Mouse (Mus musculus) CH12.LX (cell line): Measurements from ENCODE around the gene Nid2. TPM values are rescaled to one million over a fixed set of nuclear protein-coding genes. Genes with fewer than 3 reads are reported as not detected.

Experiments used
- DNase-seq: peaks from one replicate; pipeline ENCODE4 v3.0.0-alpha.2; 2013; ENCODE audit errors: extremely low read depth
- H3K27ac ChIP-seq: 2 replicates; pipeline ENCODE4 v1.5.1; 2012; ENCODE audit warnings: low read depth, mild to moderate bottlenecking, control low read depth, moderate library complexity; ENCODE audit not compliant: insufficient read depth
- H3K27me3 ChIP-seq: replicated peaks from 2 replicates; pipeline ENCODE3; 2012; ENCODE audit warnings: inconsistent platforms
- H3K36me3 ChIP-seq, 2 experiments: replicated peaks in 1 of 2; 2 replicates each; pipeline versions ENCODE3 to v1.6.1; 2012; ENCODE audit warnings: inconsistent platforms in 1 of 2, low read length in 1 of 2, mild to moderate bottlenecking in 1 of 2, mixed read lengths in 1 of 2, moderate library complexity in 1 of 2; ENCODE audit not compliant: control insufficient read depth in 1 of 2, insufficient read depth in 1 of 2
- H3K4me1 ChIP-seq, 2 experiments: 2 replicates each; pipeline ENCODE4 v1.6.1; 2012; ENCODE audit warnings: inconsistent platforms in 1 of 2, moderate library complexity in 1 of 2; ENCODE audit not compliant: insufficient read depth in 2 of 2, control insufficient read depth in 1 of 2
- H3K4me2 ChIP-seq: 2 replicates; pipeline ENCODE4 v1.6.1; 2012; ENCODE audit warnings: low read depth, mild to moderate bottlenecking, control low read depth; ENCODE audit not compliant: poor library complexity, insufficient read depth, severe bottlenecking
- H3K4me3 ChIP-seq, 3 experiments: fragments of 150-350 bp in 1 of 3; sonication (generic) in 1 of 3; replicated peaks in 1 of 3; 2 replicates each; pipeline versions ENCODE3 to v1.5.1; 2011 to 2012; ENCODE audit warnings: low read depth in 2 of 3, low read length in 2 of 3, mild to moderate bottlenecking in 2 of 3, moderate library complexity in 2 of 3, control low read depth in 1 of 3, improper control_type of control experiment in 1 of 3, inconsistent platforms in 1 of 3, mixed read lengths in 1 of 3; ENCODE audit not compliant: poor library complexity in 1 of 3
- H3K79me2 ChIP-seq: replicated peaks from 2 replicates; pipeline ENCODE4 v1.6.1; 2012; ENCODE audit warnings: mild to moderate bottlenecking, moderate library complexity; ENCODE audit not compliant: control insufficient read depth, poor library complexity, insufficient read depth, severe bottlenecking; ENCODE audit errors: extremely low read depth
- H3K9ac ChIP-seq: 2 replicates; pipeline ENCODE4 v1.6.1; 2012; ENCODE audit warnings: low read depth, mild to moderate bottlenecking, control low read depth, moderate library complexity; ENCODE audit not compliant: insufficient read depth
- H3K9me3 ChIP-seq: replicated peaks from 2 replicates; pipeline ENCODE3; 2012; ENCODE audit warnings: low read length, inconsistent platforms, mixed read lengths
- BHLHE40 ChIP-seq: IDR thresholded peaks from 2 replicates; pipeline ENCODE4 v1.6.1; 2011; ENCODE audit warnings: mild to moderate bottlenecking, low read depth, low read length, improper control_type of control experiment
- E2F4 ChIP-seq: IDR thresholded peaks from 2 replicates; pipeline ENCODE4 v1.6.1; 2011; ENCODE audit warnings: low read depth, low read length, improper control_type of control experiment; ENCODE audit not compliant: insufficient replicate concordance
- ELF1 ChIP-seq: IDR thresholded peaks from 2 replicates; pipeline ENCODE4 v1.6.1; 2014; ENCODE audit warnings: low read depth, mild to moderate bottlenecking, inconsistent platforms, low read length, improper control_type of control experiment
- EP300 ChIP-seq: IDR thresholded peaks from 2 replicates; pipeline ENCODE4 v1.6.1; 2011; ENCODE audit warnings: low read length, improper control_type of control experiment
- JUN ChIP-seq: IDR thresholded peaks from 2 replicates; pipeline ENCODE4 v1.6.1; 2011; ENCODE audit warnings: low read depth, mild to moderate bottlenecking, low read length, improper control_type of control experiment, moderate library complexity; ENCODE audit not compliant: insufficient read depth
- KAT2A ChIP-seq: IDR thresholded peaks from 2 replicates; pipeline ENCODE4 v1.6.1; 2012; ENCODE audit warnings: low read length, improper control_type of control experiment, inconsistent platforms; ENCODE audit not compliant: insufficient replicate concordance
- MAFK ChIP-seq: IDR thresholded peaks from 2 replicates; pipeline ENCODE4 v1.6.1; 2011; ENCODE audit warnings: low read length, improper control_type of control experiment; ENCODE audit not compliant: insufficient replicate concordance
- MXI1 ChIP-seq: IDR thresholded peaks from 2 replicates; pipeline ENCODE4 v1.6.1; 2011; ENCODE audit warnings: mild to moderate bottlenecking, low read depth, low read length, improper control_type of control experiment
- NELFE ChIP-seq: IDR thresholded peaks from 2 replicates; pipeline ENCODE4 v1.6.1; 2011; ENCODE audit warnings: low read depth, low read length, improper control_type of control experiment
- RAD21 ChIP-seq: IDR thresholded peaks from 2 replicates; pipeline ENCODE4 v1.6.1; 2011; ENCODE audit warnings: low read depth, mild to moderate bottlenecking, low read length, improper control_type of control experiment, moderate library complexity
- RCOR1 ChIP-seq: conservative IDR thresholded peaks from 2 replicates; pipeline ENCODE4 v1.6.1; 2012; ENCODE audit warnings: low read depth, mild to moderate bottlenecking, inconsistent platforms, low read length, improper control_type of control experiment
- ZMIZ1 ChIP-seq: IDR thresholded peaks from 2 replicates; pipeline ENCODE4 v1.6.1; 2012; ENCODE audit warnings: low read depth, mild to moderate bottlenecking, inconsistent platforms, low read length, improper control_type of control experiment
- ZNF384 ChIP-seq: IDR thresholded peaks from 2 replicates; pipeline ENCODE4 v1.6.1; 2012; ENCODE audit warnings: low read depth, low read length, improper control_type of control experiment, inconsistent platforms
- dilution Hi-C: fragments of 300-500 bp; cut with MboI; formaldehyde crosslinking; loops from 2 replicates; pipeline ENCODE4 v1.14.3; 2020; ENCODE audit warnings: low sequenced_read_pairs; ENCODE audit not compliant: extremely low pct_unique_long_range_greater_than_20kb, extremely low pct_ligation_motif_present
- in situ Hi-C: fragments of 300-500 bp; cut with MboI; formaldehyde crosslinking; loops from 3 replicates; pipeline ENCODE4 v1.14.3; 2019; ENCODE audit warnings: low sequenced_read_pairs, low pct_ligation_motif_present, low pct_unique_long_range_greater_than_20kb, mixed read lengths
- polyA plus RNA-seq: library from polyadenylated mRNA; unstranded; fragments of >175 nt; gene quantifications from 2 replicates; pipeline ENCODE4 v1.2.1, GENCODE M21; 2012; ENCODE audit warnings: low read depth; ENCODE audit not compliant: insufficient read length
- total RNA-seq, 2 experiments: library from RNA; depleted of rRNA; stranded (reverse); fragments of 300-350 nt in 1 of 2; fragments of >200 nt in 1 of 2; gene quantifications; 2 replicates each; pipeline ENCODE4 v1.2.3; 2012 to 2014

Gene Nid2
- total and polyA plus RNA-seq, 3 experiments = 0.58 to 2.1 (median 1.3) TPM

DNA sequence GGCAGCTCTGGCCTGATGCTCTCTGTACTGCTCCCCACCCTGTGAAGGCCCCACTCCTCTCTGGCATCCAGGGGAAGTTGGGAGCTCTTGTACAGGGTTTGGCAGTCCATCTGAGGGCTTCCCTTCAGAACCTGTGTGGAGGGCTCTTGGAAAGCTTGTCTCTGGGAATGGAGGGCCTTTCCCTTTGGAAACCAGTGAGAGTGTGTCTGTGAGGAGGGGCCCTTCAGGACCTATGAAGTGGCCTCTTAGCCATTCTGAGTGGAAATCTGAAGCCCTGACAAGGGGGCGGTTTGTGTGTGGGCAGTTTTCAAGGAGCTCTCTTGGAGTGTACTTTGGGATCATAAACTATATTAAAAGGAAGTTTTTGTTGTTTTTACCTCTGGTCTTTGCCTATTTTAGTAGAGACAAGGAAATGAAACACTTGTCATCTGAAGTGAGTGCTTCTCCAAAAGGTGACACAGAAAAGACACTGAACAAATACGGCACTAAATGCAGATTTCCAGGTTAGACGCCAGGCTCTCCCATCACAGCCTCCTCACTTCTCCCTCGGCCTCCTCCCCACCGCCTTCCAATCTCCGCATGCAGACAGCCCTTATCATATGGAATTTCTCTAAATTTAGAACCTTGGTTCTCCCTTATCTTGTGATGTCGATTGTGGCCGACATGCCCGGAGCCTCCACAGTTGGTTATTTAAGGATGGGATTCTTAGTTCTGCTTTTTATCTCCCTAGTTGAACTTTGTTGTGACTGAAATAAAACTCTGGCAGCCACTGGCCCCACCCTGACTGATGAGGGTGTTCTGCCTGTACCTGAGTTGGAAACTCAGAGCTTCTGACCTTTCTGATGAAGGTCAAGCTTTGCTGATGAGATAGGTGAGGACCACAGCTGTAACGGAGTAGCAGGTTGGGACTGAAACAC, 8.5 kb downstream of the Nid2 start:
- Histone ChIP-seq H3K4me3 (no peak overlapping the region), H3K36me3 (no peaks in the 10 kb centered on the region), H3K4me1 (peaks cover 2 to 5% of the 10 kb centered on the region in 2 experiments; a peak in 1 of 4 replicates), H3K9ac (no peak overlapping the region), H3K9me3 (no peaks in the 10 kb centered on the region), H3K27me3 (no peaks in the 10 kb centered on the region), H3K4me2 (no peak overlapping the region), H3K79me2 (no peaks in the 10 kb centered on the region), H3K27ac (no peak overlapping the region)
- dilution Hi-C loops (no loop called here), in situ Hi-C loops (no loop called here)
- TF ChIP-seq NELFE (no peak), ELF1 (no peak), RAD21 (no peak)
- no peak for DNase-seq

DNA sequence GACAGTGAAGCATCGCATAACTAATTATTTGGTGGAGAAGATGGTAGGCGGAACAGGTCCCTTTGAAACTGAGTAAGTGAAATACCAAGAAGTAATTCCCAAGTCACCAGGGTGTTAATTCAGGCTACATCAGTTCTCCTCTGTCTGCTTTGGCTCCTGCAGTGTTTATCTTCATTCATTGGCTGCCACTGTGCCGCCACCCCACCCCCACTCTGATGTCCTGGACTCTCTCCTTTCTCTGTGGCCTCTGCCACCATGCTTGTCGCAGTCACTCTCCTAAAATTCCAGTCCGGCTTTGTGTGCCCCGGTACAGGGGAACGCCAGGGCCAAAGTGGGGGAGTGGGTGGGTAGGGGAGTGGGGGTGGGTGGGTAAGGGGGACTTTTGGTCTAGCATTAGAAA, 9.7 kb downstream of the Nid2 start:
- peaks cover 2 to 10% of the 10 kb centered on the region in 2 experiments; a peak in 3 of 4 replicates for H3K4me1 ChIP-seq
- H3K79me2 ChIP-seq = no peaks in the 10 kb centered on the region
- no peak overlapping the region for H3K4me3 ChIP-seq
- H3K9me3 ChIP-seq = no peaks in the 10 kb centered on the region
- no peak overlapping the region for H3K9ac ChIP-seq
- no peak overlapping the region for H3K27ac ChIP-seq
- H3K36me3 ChIP-seq = no peaks in the 10 kb centered on the region
- no peak for DNase-seq
- no peaks in the 10 kb centered on the region for H3K27me3 ChIP-seq
- TF ChIP-seq ZMIZ1 (no peak), KAT2A (no peak), ZNF384 (no peak), MXI1 (no peak), E2F4 (no peak), JUN (no peak), MAFK (no peak), BHLHE40 (no peak), RCOR1 (no peak), EP300 (no peak)
- no peak overlapping the region for H3K4me2 ChIP-seq
- in situ Hi-C loops (no loop called here), dilution Hi-C loops (no loop called here)
